Mouse (Mus musculus) heart, adult 2 months (tissue): ENCODE data around the gene Bcl2l13.

ENCODE experiments used
- CTCF ChIP-seq: fragments of 200-600 bp; IDR thresholded peaks from 2 replicates; pipeline ENCODE4 v1.8.1; 2022; ENCODE audit warnings: antibody characterized with exemption, mild to moderate bottlenecking, moderate library complexity
- EP300 ChIP-seq: fragments of 200-500 bp; IDR thresholded peaks from 2 replicates; pipeline ENCODE4 v1.6.1; 2011; ENCODE audit warnings: low read depth, low read length, control low read depth; ENCODE audit not compliant: insufficient read depth
- POLR2A ChIP-seq: fragments of 200-500 bp; IDR thresholded peaks from 2 replicates; pipeline ENCODE4 v1.6.1; 2011; ENCODE audit warnings: mild to moderate bottlenecking, low read depth, low read length, control low read depth; ENCODE audit not compliant: insufficient read depth

- no peak for TF ChIP-seq CTCF
- no peak for TF ChIP-seq POLR2A
- no peak for TF ChIP-seq EP300
Observed at GRCm38 (mm10) chr6:120940446-120941083, 104.6 kb downstream of the Bcl2l13 start.
